Mouse (Mus musculus) myocyte (in vitro differentiated cells): Measurements from ENCODE around the gene Sox6. TPM values are rescaled to one million over a fixed set of nuclear protein-coding genes. Genes with fewer than 3 reads are reported as not detected.

Experiments
- H3K27me3 ChIP-seq: one replicate; pipeline ENCODE4 v1.6.1; 2011; ENCODE audit not compliant: control insufficient read depth, insufficient read depth, insufficient read length
- H3K36me3 ChIP-seq: one replicate; pipeline ENCODE4 v1.6.1; 2011; ENCODE audit not compliant: control insufficient read depth, insufficient read depth
- H3K4me2 ChIP-seq: one replicate; pipeline ENCODE4 v1.6.1; 2011; ENCODE audit warnings: low read depth, control low read depth
- H3K4me3 ChIP-seq: one replicate; pipeline ENCODE4 v1.5.1; 2011; ENCODE audit warnings: mild to moderate bottlenecking, control low read depth, moderate library complexity
- H3K79me2 ChIP-seq: one replicate; pipeline ENCODE4 v1.6.1; 2011; ENCODE audit not compliant: control insufficient read depth, insufficient read depth
- H3ac ChIP-seq: one replicate; pipeline ENCODE4 v1.6.1; 2011; ENCODE audit not compliant: control insufficient read depth, insufficient read length
- CEBPB ChIP-seq: IDR thresholded peaks from 2 replicates; pipeline ENCODE4 v1.6.1; 2011; ENCODE audit warnings: mild to moderate bottlenecking, moderate library complexity; ENCODE audit not compliant: poor library complexity, insufficient read depth, severe bottlenecking
- E2F4 ChIP-seq: IDR thresholded peaks from one replicate; pipeline ENCODE4 v1.6.1; 2011; ENCODE audit warnings: mild to moderate bottlenecking, control low read depth, moderate library complexity; ENCODE audit not compliant: insufficient read depth
- MAX ChIP-seq: IDR thresholded peaks from one replicate; pipeline ENCODE4 v1.6.1; 2011; ENCODE audit warnings: low read depth, mild to moderate bottlenecking, control low read depth
- MYOD1 ChIP-seq, 3 experiments: IDR thresholded peaks; one replicate each; pipeline ENCODE4 v1.6.1; 2011; ENCODE audit warnings: control low read depth in 2 of 3, low read depth in 2 of 3, mild to moderate bottlenecking in 2 of 3, moderate library complexity in 1 of 3; ENCODE audit not compliant: insufficient read length in 2 of 3, control insufficient read depth in 1 of 3
- MYOG ChIP-seq, 3 experiments: IDR thresholded peaks; one replicate each; pipeline ENCODE4 v1.6.1; 2011; ENCODE audit warnings: control low read depth in 2 of 3, low read depth in 2 of 3, mild to moderate bottlenecking in 2 of 3; ENCODE audit not compliant: insufficient read length in 2 of 3, control insufficient read depth in 1 of 3, insufficient read depth in 1 of 3
- POLR2A ChIP-seq: IDR thresholded peaks from one replicate; pipeline ENCODE4 v1.6.1; 2011; ENCODE audit warnings: low read depth, mild to moderate bottlenecking, control low read depth, moderate library complexity; ENCODE audit not compliant: insufficient read length
- POLR2AphosphoS2 ChIP-seq: IDR thresholded peaks from one replicate; pipeline ENCODE4 v1.6.1; 2011; ENCODE audit warnings: low read depth, control low read depth; ENCODE audit not compliant: insufficient read length
- REST ChIP-seq: IDR thresholded peaks from one replicate; pipeline ENCODE4 v1.6.1; 2011; ENCODE audit warnings: mild to moderate bottlenecking, control low read depth, moderate library complexity; ENCODE audit not compliant: insufficient read depth, insufficient read length
- SRF ChIP-seq: IDR thresholded peaks from one replicate; pipeline ENCODE4 v1.6.1; 2011; ENCODE audit warnings: low read depth; ENCODE audit not compliant: control insufficient read depth, insufficient read length
- TCF12 ChIP-seq: IDR thresholded peaks from one replicate; pipeline ENCODE4 v1.6.1; 2011; ENCODE audit warnings: mild to moderate bottlenecking, control low read depth; ENCODE audit not compliant: poor library complexity, insufficient read depth, severe bottlenecking
- TCF3 ChIP-seq: IDR thresholded peaks from one replicate; pipeline ENCODE4 v1.6.1; 2011; ENCODE audit warnings: low read depth, control low read depth; ENCODE audit not compliant: insufficient read length
- USF1 ChIP-seq: IDR thresholded peaks from one replicate; pipeline ENCODE4 v1.6.1; 2011; ENCODE audit warnings: low read depth, mild to moderate bottlenecking, control low read depth, moderate library complexity
- polyA plus RNA-seq: library from polyadenylated mRNA; unstranded; fragments of >200 nt; fragmentation: generic; extraction: Trizol; gene quantifications from one replicate; pipeline ENCODE4 v1.2.1, GENCODE M21; 2012; ENCODE audit warnings: missing spikeins

Sox6 gene
- polyA plus RNA-seq, 1 experiment: 0.11 TPM

GRCm38 (mm10) chr7:115904798-115905207 is 133.8 kb downstream of the Sox6 start:
- no peaks in the 10 kb centered on the region for H3K36me3 ChIP-seq
- H3K79me2 ChIP-seq: no peaks in the 10 kb centered on the region
- no peaks in the 10 kb centered on the region for H3K27me3 ChIP-seq
- no peak overlapping the region for H3K4me2 ChIP-seq
- H3K4me3 ChIP-seq: no peak overlapping the region
- no peak for TF ChIP-seq E2F4
- no peak for TF ChIP-seq POLR2A
- no peak for TF ChIP-seq MAX
- TF ChIP-seq CEBPB: no peak
- TF ChIP-seq TCF3: no peak
- TF ChIP-seq REST: no peak
- TF ChIP-seq TCF12: no peak
- TF ChIP-seq USF1: no peak
- no peak for TF ChIP-seq SRF
- no peak for TF ChIP-seq MYOD1 (IDR thresholded peaks at IDR 0.05; ENCODE audit: control insufficient read depth in 1 of 3, insufficient read length in 2 of 3, low read depth in 2 of 3)
- no peak for TF ChIP-seq POLR2AphosphoS2
- TF ChIP-seq MYOG (IDR thresholded peaks at IDR 0.05; ENCODE audit: control insufficient read depth in 1 of 3, insufficient read depth in 1 of 3, insufficient read length in 2 of 3, low read depth in 2 of 3): no peak
- no peak overlapping the region for H3ac ChIP-seq

GRCm38 (mm10) chr7:115903931-115904797 is 134.4 kb downstream of the Sox6 start:
- H3K27me3 ChIP-seq: no peaks in the 10 kb centered on the region
- H3K4me2 ChIP-seq: no peak overlapping the region
- H3K4me3 ChIP-seq: no peak overlapping the region
- H3ac ChIP-seq: no peak overlapping the region
- H3K36me3 ChIP-seq: no peaks in the 10 kb centered on the region
- TF ChIP-seq TCF3 (no peak), REST (no peak), USF1 (no peak), E2F4 (no peak), POLR2A (no peak), MYOD1 (IDR thresholded peaks at IDR 0.05; ENCODE audit: control insufficient read depth in 1 of 3, insufficient read length in 2 of 3, low read depth in 2 of 3) (no peak), POLR2AphosphoS2 (no peak), MAX (no peak), MYOG (IDR thresholded peaks at IDR 0.05; ENCODE audit: control insufficient read depth in 1 of 3, insufficient read depth in 1 of 3, insufficient read length in 2 of 3, low read depth in 2 of 3) (no peak), TCF12 (no peak), CEBPB (no peak), SRF (no peak)
- H3K79me2 ChIP-seq: no peaks in the 10 kb centered on the region

- Histone ChIP-seq H3K27me3 (no peaks in the 10 kb centered on the region), H3K4me3 (no peak overlapping the region), H3K4me2 (no peak overlapping the region), H3K79me2 (no peaks in the 10 kb centered on the region), H3K36me3 (no peaks in the 10 kb centered on the region), H3ac (no peak overlapping the region)
- TF ChIP-seq MAX (no peak), TCF12 (no peak), REST (no peak), USF1 (no peak), SRF (no peak), TCF3 (no peak), POLR2A (no peak), MYOD1 (IDR thresholded peaks at IDR 0.05; ENCODE audit: control insufficient read depth in 1 of 3, insufficient read length in 2 of 3, low read depth in 2 of 3) (no peak), CEBPB (no peak)
These were observed 135.2 kb downstream of the Sox6 start for GRCm38 (mm10) chr7:115903368-115903767.

GRCm38 (mm10) chr7:115895831-115896230 is 142.8 kb downstream of the Sox6 start:
- Histone ChIP-seq H3K36me3 (no peaks in the 10 kb centered on the region), H3K27me3 (no peaks in the 10 kb centered on the region), H3K4me3 (no peak overlapping the region), H3K4me2 (no peak overlapping the region), H3K79me2 (no peaks in the 10 kb centered on the region), H3ac (no peak overlapping the region)
- TF ChIP-seq POLR2AphosphoS2: no peak
- TF ChIP-seq POLR2A: no peak
- no peak for TF ChIP-seq TCF3
- no peak for TF ChIP-seq TCF12
- no peak for TF ChIP-seq MYOD1 (IDR thresholded peaks at IDR 0.05; ENCODE audit: control insufficient read depth in 1 of 3, insufficient read length in 2 of 3, low read depth in 2 of 3)
- no peak for TF ChIP-seq MYOG (IDR thresholded peaks at IDR 0.05; ENCODE audit: control insufficient read depth in 1 of 3, insufficient read depth in 1 of 3, insufficient read length in 2 of 3, low read depth in 2 of 3)
- no peak for TF ChIP-seq E2F4
- no peak for TF ChIP-seq MAX
